Mouse (Mus musculus) common myeloid progenitor, adult 5-6 weeks (primary cell): ENCODE results near the gene Syap1. TPM values are rescaled to one million over a fixed set of nuclear protein-coding genes. Genes with fewer than 3 reads are reported as not detected.
"Not testable (repeated sequence)": the region's sequence is repeated elsewhere in the genome, so short reads cannot be mapped to it uniquely, and the experiment has no call there.

Experiments used
- ATAC-seq: replicated peaks from 2 replicates; pipeline ENCODE4 v1.8.0; 2016; ENCODE audit warnings: low read depth, mild to moderate bottlenecking, moderate TSS enrichment, inconsistent platforms; ENCODE audit not compliant: poor library complexity, severe bottlenecking
- total RNA-seq: library from RNA; stranded (forward); fragments of 200-1000, 187-1606 nt; gene quantifications from 2 replicates; pipeline ENCODE4 v1.2.3, GENCODE M21; 2017

Gene Syap1
- 39.1 and 46.0 TPM in 2 replicates for total RNA-seq

- ATAC-seq = peak; percentile 99
These were observed at the start of gene Syap1 for GRCm38 (mm10) chrX:162887931-162888511. TSS of gene Syap1 (minus strand) at chrX:162888447.

GRCm38 (mm10) chrX:162931467-162931866, 43.2 kb upstream of the Syap1 start:
- no peak for ATAC-seq

GRCm38 (mm10) chrX:162921487-162922125, 33.4 kb upstream of the Syap1 start:
- ATAC-seq = no peak

GRCm38 (mm10) chrX:162915697-162916096, 27.4 kb upstream of the Syap1 start:
- peak; percentile 99 for ATAC-seq

GRCm38 (mm10) chrX:162913651-162914050, 25.4 kb upstream of the Syap1 start:
- ATAC-seq = no peak

GRCm38 (mm10) chrX:162907554-162907953, 19.3 kb upstream of the Syap1 start:
- ATAC-seq = no peak

GRCm38 (mm10) chrX:162902040-162902734, 13.9 kb upstream of the Syap1 start:
- ATAC-seq = peak; percentile 73

GRCm38 (mm10) chrX:162901371-162902039, 13.3 kb upstream of the Syap1 start:
- ATAC-seq = peak; percentile 81

GRCm38 (mm10) chrX:162900938-162901337, 12.7 kb upstream of the Syap1 start, which contains the start of gene Ctps2:
TSS of gene Ctps2 (plus strand) at chrX:162901238.
- ATAC-seq = peak; percentile 29; the same call in 1 of the 2 replicates

- ATAC-seq = not testable (repeated sequence)
These were observed 452 bp upstream of the Syap1 start for GRCm38 (mm10) chrX:162888575-162889223.

GRCm38 (mm10) chrX:162878236-162878635, 10.0 kb downstream of the Syap1 start:
- ATAC-seq = no peak

- ATAC-seq = no peak
These were observed 14.5 kb downstream of the Syap1 start for GRCm38 (mm10) chrX:162873761-162874160.

GRCm38 (mm10) chrX:162871734-162872517, 16.3 kb downstream of the Syap1 start:
- peak; percentile 68; the same call in 1 of the 2 replicates for ATAC-seq

- 0 out of 2 replicates have a peak, but pooled peaks have one; percentile 56 for ATAC-seq
These were observed 19.8 kb downstream of the Syap1 start for GRCm38 (mm10) chrX:162868294-162868965.

- ATAC-seq = 0 out of 2 replicates have a peak, but pooled peaks have one; percentile 36
These were observed 39.6 kb downstream of the Syap1 start for GRCm38 (mm10) chrX:162848682-162849081.

GRCm38 (mm10) chrX:162845531-162845930, 42.7 kb downstream of the Syap1 start:
- ATAC-seq = no peak

- no peak for ATAC-seq
These were observed 43.7 kb downstream of the Syap1 start for GRCm38 (mm10) chrX:162844447-162845100.

GRCm38 (mm10) chrX:162832101-162832500, 56.1 kb downstream of the Syap1 start:
- ATAC-seq = no peak
